Mouse (Mus musculus): ENCODE results near the gene Tdrd1. TPM values are rescaled to one million over a fixed set of nuclear protein-coding genes. Genes with fewer than 3 reads are reported as not detected.

The Tdrd1 gene
- total and polyA plus RNA-seq, 3 experiments: 0.07 TPM; not detected in 2

DNA sequence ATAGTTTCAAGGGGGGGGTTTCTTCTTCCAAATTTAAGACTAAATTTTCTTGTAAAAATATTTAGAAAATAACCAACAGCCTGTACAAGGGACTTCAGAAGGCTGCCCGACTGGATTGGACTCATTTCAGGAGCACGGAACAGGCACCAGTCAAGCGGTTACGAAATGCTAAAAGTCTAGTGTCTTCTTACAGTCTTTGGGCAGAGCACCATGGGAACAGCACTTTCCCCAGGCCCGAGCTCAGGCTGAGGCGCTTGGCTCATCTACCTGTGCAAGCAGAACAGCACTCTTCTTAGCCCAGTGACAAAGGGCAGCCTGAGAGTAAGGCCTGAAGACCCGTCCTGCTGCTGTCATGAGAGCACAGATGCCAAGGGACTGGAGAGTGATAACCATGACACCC is 38.1 kb upstream of the Tdrd1 start:
- DNase-seq (ENCODE audit: extremely low read depth): no peak
- Histone ChIP-seq H3K4me3 (replicated peaks in 1 of 3; ENCODE audit: low read depth in 2 of 3, low read length in 2 of 3, poor library complexity in 1 of 3) (no peak overlapping the region), H3K27me3 (replicated peaks) (no peaks in the 10 kb centered on the region), H3K4me1 (ENCODE audit: control insufficient read depth in 1 of 2, insufficient read depth in 2 of 2) (peaks cover 0 to 10% of the 10 kb centered on the region in 2 experiments; a peak in 1 of 4 replicates), H3K9me3 (replicated peaks; ENCODE audit: low read length) (no peaks in the 10 kb centered on the region), H3K4me2 (ENCODE audit: insufficient read depth, low read depth, poor library complexity, severe bottlenecking) (no peak overlapping the region), H3K79me2 (replicated peaks; ENCODE audit: control insufficient read depth, extremely low read depth, insufficient read depth, poor library complexity, severe bottlenecking) (no peaks in the 10 kb centered on the region), H3K27ac (ENCODE audit: insufficient read depth, low read depth) (no peak overlapping the region), H3K9ac (ENCODE audit: insufficient read depth, low read depth) (no peak overlapping the region), H3K36me3 (replicated peaks in 1 of 2; ENCODE audit: control insufficient read depth in 1 of 2, insufficient read depth in 1 of 2, low read length in 1 of 2) (peaks cover 18 to 54% of the 10 kb centered on the region in 2 experiments)
- in situ Hi-C loops (cut with MboI; ENCODE audit: low pct_ligation_motif_present, low pct_unique_long_range_greater_than_20kb, low sequenced_read_pairs) (no loop called here), dilution Hi-C loops (cut with MboI; ENCODE audit: extremely low pct_ligation_motif_present, extremely low pct_unique_long_range_greater_than_20kb, low sequenced_read_pairs) (no loop called here)
- no peak for TF ChIP-seq TCF12 (IDR thresholded peaks at IDR 0.05; ENCODE audit: low read depth, low read length)
- TF ChIP-seq ZNF384 (IDR thresholded peaks at IDR 0.05; ENCODE audit: low read depth, low read length): no peak
- TF ChIP-seq CHD1 (IDR thresholded peaks at IDR 0.05; ENCODE audit: low read depth, low read length): no peak
- no peak for TF ChIP-seq KAT2A (IDR thresholded peaks at IDR 0.05; ENCODE audit: insufficient replicate concordance, low read length)
- TF ChIP-seq ETS1 (conservative IDR thresholded peaks at IDR 0.05; ENCODE audit: low read depth, low read length): no peak
- TF ChIP-seq SIN3A (IDR thresholded peaks at IDR 0.05; ENCODE audit: low read length): no peak
- no peak for TF ChIP-seq ZMIZ1 (IDR thresholded peaks at IDR 0.05; ENCODE audit: low read depth, low read length)
- TF ChIP-seq IRF4 (IDR thresholded peaks at IDR 0.05; ENCODE audit: low read depth, low read length): no peak
- no peak for TF ChIP-seq JUND (conservative IDR thresholded peaks at IDR 0.05; ENCODE audit: low read depth, low read length)
- no peak for TF ChIP-seq NRF1 (IDR thresholded peaks at IDR 0.05; ENCODE audit: low read depth, low read length)
- no peak for TF ChIP-seq HCFC1 (IDR thresholded peaks at IDR 0.05; ENCODE audit: low read depth, low read length)
- no peak for TF ChIP-seq POLR2AphosphoS2 (IDR thresholded peaks at IDR 0.05; ENCODE audit: low read depth, low read length)
- TF ChIP-seq E2F4 (IDR thresholded peaks at IDR 0.05; ENCODE audit: insufficient replicate concordance, low read depth, low read length): no peak
- TF ChIP-seq USF1 (IDR thresholded peaks at IDR 0.05; ENCODE audit: low read depth, low read length): no peak
- no peak for TF ChIP-seq PAX5 (IDR thresholded peaks at IDR 0.05; ENCODE audit: low read length)
- TF ChIP-seq ZC3H11A (IDR thresholded peaks at IDR 0.05; ENCODE audit: low read depth, low read length): no peak

- H3K27me3 ChIP-seq (replicated peaks): no peaks in the 10 kb centered on the region
- no peak overlapping the region for H3K9ac ChIP-seq (ENCODE audit: insufficient read depth, low read depth)
- peaks cover 0 to 10% of the 10 kb centered on the region in 2 experiments; a peak in 1 of 4 replicates for H3K4me1 ChIP-seq (ENCODE audit: control insufficient read depth in 1 of 2, insufficient read depth in 2 of 2)
- no peaks in the 10 kb centered on the region for H3K9me3 ChIP-seq (replicated peaks; ENCODE audit: low read length)
- DNase-seq (ENCODE audit: extremely low read depth): no peak
- peaks cover 26 to 61% of the 10 kb centered on the region in 2 experiments for H3K36me3 ChIP-seq (replicated peaks in 1 of 2; ENCODE audit: control insufficient read depth in 1 of 2, insufficient read depth in 1 of 2, low read length in 1 of 2)
- H3K4me2 ChIP-seq (ENCODE audit: insufficient read depth, low read depth, poor library complexity, severe bottlenecking): no peak overlapping the region
- H3K4me3 ChIP-seq (replicated peaks in 1 of 3; ENCODE audit: low read depth in 2 of 3, low read length in 2 of 3, poor library complexity in 1 of 3): no peak overlapping the region
- TF ChIP-seq ZKSCAN1 (IDR thresholded peaks at IDR 0.05; ENCODE audit: borderline replicate concordance, low read depth, low read length) (no peak), BHLHE40 (IDR thresholded peaks at IDR 0.05; ENCODE audit: low read depth, low read length) (no peak), NELFE (IDR thresholded peaks at IDR 0.05; ENCODE audit: low read depth, low read length) (no peak), CHD2 (IDR thresholded peaks at IDR 0.05; ENCODE audit: low read length) (no peak), ZC3H11A (IDR thresholded peaks at IDR 0.05; ENCODE audit: low read depth, low read length) (no peak)
- H3K27ac ChIP-seq (ENCODE audit: insufficient read depth, low read depth): no peak overlapping the region
- in situ Hi-C loops (cut with MboI; ENCODE audit: low pct_ligation_motif_present, low pct_unique_long_range_greater_than_20kb, low sequenced_read_pairs): no loop called here
- no peaks in the 10 kb centered on the region for H3K79me2 ChIP-seq (replicated peaks; ENCODE audit: control insufficient read depth, extremely low read depth, insufficient read depth, poor library complexity, severe bottlenecking)
- dilution Hi-C loops (cut with MboI; ENCODE audit: extremely low pct_ligation_motif_present, extremely low pct_unique_long_range_greater_than_20kb, low sequenced_read_pairs): no loop called here
Measured at GRCm38 (mm10) chr19:56788952-56789351, 37.1 kb upstream of the Tdrd1 start.
